Mouse (Mus musculus): ENCODE results near the gene Utp11.

The Utp11 gene

DNA sequence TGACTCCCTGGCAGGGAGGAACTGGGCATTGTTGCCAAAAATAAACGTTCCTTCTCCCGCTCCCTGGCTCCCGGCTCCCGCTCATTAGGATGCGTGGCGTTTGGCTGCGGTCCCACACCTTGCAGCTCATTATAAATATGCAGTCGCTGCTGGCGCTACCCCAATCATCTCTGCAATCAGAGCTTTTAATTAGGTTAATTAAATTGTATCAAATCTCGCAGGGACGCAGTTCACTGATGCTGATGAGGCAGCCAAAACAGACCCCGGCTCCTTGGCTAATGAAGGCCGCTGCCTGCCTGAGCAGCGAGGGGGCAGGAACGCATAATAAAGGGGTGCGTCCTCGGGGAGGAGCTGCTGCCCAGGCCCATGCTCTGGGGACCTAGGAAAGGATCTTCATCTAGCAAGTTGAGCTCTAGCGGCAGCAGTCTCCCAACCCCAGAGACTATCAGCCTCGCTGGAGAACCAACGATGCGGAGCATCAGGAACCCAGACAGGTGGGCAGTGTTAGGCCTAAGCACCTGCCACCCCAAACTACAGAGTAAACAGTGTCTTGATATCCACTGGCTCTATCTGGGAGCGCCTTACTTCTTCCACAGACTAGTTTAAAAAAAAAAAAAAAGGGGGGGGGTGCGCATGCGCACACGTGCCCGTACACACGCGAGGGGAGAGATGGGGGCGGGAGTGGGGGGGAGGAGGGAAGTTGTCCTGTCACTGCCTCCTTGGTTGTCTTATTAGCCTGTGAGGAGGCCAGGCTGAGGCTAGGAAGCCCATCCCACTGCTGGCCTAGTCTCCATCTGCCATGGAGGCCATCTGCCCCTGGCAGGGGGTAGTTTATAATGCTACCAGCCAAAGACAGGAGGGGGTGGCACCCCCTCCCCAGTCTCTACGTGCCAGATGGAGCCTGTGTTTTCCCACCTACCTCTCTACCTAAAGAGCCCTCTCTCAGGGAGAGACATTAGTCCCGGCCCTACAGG, 20.8 kb downstream of the Utp11 start:
- DNase-seq (ENCODE audit: low spot score): peak; percentile 45

DNA sequence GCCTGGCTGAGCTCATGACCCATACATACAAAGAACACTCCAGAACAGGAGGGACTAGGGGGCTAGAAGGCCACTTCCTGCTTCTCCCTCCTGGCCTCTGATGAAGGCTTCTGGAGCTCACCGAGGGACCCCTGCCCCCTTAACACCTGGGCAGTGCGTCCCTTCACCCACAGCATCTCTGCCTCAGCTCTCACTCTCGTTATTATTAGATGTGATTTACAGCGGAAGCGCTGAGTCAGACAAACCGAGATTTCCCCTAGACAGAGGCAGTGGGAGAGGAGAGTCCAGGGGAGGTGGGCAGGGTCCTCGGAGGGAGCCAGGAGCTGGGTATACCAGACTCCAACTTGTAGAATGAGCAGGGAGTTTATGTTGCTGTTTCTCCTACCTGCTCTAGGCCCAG, 21.8 kb downstream of the Utp11 start:
- no peak for DNase-seq (ENCODE audit: low spot score)

DNA sequence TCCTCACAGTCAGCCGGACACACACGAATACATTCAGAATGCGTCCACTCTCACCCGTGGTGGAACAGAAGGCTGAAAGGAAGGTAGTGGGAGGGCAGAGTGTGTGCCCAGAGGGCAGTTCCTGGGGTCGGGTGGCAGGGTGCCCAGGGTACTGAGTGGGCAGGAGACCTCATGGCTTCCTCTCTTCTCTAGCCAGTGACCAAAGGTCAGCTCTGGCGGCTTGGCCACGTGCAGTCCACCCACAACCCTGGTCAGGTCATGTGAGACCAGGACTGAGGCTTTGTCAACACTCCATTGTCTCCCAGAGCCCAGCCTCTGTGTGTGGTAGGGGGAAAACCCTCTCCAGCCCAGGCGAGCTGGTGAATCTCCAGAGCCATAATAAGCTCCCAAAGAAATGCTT, 23.2 kb downstream of the Utp11 start:
- no peak for DNase-seq (ENCODE audit: low spot score)

DNA sequence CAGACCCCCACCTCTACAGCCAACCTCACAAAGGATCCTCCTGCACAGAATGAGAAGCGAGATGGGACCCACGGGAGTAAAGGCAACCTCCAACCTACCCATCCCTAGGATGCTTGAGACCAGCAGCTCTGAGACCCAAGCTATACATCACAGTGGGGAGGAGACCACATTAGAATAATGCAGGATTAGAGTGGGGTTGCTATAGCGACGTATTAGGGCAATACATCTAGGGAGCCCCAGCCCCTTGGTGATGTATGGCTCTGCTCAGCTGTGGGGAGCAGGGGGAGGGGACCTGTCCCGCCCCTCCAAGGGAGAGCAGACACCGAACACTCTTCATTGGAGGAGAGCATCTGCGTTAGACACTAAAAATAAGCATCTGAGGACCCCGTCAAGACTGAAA, 25.3 kb downstream of the Utp11 start:
- DNase-seq (ENCODE audit: low spot score): peak; percentile 69

DNA sequence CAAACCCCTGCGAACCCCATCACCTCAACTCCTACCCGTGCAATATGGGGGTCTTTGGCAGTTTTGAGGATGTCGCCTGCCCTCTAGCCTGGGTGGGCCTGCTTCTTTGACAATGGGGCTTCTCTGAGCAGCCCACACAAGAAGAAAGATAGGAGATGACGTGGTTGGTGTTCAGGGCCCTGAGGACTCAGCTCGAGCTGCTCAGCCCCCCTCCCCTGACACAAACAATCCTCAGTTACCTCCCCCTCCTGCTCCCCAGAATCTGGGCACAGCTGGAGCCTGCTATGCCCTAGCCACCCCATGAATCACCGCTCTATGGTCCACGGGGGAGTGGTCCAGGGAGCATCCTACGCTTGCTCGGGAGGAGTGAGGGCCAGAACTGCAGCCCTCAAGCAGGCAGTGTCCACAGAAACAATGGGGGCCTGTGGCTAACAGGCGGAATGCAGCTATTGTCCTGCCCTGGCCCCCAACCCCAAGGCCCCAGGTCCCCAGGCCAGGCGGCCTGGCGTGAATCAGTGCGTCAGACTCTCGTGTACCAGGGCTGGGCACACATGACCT, 25.8 kb downstream of the Utp11 start:
- no peak for DNase-seq (ENCODE audit: low spot score)

DNA sequence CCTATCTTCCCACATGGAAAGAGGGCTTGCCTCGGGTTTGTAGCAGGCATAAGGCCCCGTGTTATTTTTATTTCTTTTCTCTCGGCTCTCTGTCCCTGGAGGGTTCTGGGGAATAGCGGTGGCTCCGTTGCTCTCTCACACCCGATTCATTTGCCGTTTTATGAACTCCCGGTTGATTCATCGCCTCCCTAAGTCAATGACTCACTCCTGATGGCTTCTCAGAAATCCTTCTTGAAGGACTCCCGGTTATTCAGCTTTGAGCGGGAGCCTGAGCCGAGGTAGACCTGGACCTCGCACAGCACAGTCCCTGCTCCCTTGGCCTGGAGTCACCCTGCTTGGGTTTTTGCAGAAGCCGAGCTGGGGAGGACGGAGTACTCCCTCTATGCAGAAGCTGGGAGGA, 28.8 kb downstream of the Utp11 start:
- DNase-seq (ENCODE audit: low spot score): no peak

DNA sequence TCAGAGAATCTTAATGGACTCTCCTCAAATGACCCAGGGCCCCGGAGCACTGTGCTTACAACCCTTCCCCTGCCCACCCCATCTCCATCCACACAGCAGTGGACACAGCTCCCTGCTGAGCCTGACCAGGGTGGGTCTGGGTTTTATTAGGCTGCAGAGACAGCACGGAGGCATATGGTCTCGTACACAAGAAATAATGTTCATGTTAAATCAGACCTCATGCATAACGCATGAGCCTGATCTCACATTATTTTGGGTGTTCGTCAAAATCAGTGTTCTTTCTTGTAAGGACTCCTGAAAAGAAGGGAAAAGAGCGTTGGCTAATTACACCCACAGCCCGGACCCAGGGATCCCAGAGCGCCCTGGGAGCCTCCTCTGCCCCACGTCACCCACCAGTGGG, 29.2 kb downstream of the Utp11 start:
- no peak for DNase-seq (ENCODE audit: low spot score)

DNA sequence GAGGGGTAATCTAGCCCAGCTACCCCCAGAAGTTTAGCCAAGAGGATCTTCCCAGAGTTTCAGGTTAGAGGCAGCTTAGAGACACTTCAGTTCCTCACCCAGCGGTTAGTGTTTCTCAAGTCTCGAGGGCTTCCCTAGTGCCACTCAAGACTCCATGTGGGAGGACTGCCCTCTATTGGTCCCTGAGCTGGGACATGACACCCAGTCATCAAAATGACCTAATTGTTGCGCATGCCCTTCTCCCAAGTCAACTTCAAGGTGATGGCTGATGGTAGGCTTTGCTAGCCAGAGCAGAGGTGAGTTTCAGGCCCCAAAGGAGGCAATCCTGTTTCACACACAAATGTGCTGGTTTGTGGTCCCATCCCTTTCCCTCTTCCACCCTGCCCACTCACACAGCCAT, 30.4 kb downstream of the Utp11 start:
- DNase-seq (ENCODE audit: low spot score): no peak

DNA sequence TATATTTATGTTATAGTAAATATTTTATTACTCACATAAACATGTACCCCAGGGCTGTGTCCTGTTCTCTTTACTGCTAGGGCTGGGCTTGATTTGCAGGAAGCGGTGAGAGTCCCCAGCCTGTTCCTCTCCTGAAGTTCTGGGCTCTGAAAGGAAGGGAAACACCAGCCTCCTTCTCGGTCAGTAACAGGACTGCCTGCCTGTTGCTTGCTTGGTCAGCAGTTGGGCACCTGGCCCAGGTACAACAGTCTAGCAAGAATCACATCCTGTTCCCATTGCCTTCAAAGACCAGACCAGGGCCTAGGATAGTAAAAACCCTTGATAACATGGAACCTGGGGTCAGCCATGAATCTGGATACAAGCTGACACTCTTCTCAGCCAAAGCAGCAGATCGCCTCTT, 32.8 kb downstream of the Utp11 start:
- DNase-seq (ENCODE audit: low spot score): no peak

DNA sequence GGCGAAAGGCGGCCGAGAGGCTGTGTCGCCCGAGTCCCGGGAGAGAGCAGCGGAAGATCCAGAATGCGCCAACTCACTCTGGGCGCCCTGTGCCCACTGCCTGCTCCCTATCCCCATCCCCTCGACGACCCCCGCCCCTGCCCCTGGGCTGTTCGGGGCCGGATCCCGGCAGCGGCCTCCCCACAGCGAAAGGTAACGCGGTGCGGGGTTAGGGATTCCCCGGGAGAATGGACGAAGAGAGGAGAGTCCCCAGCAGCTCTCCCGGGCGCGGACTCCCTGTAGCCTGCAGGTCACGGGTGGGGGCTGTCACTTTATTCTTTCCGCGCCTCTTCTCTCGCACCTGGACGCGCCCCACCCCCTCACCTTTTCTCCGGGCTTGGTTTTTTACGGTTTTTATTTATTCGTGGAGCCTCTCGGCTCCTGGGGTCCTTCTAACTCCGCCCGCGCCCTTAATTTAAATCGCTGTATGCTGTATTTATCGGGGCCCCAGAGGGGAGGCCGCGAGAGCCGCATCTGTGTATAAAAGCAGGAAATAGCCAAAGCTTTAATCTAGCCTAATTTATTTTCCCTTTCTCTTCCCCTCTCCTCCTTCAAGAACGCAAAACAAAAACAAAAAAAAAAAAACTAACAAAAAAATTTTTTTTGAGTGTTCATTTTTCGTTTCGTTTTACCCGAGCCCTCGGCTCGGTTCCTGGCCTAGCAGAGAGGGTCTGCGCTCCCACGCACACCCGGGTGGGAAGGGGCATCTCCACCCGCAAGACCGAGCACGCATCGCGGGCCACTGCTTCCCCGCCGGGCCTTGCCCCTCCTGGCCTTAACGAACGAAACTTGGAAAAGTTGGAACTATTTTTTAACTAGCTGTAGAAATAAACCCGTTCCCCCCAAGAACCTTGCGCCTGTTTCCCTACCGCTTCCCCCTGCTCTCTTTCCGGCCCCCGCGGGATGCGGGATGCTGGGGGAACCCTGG, 33.9 kb downstream of the Utp11 start:
- DNase-seq (ENCODE audit: low spot score): no peak

DNA sequence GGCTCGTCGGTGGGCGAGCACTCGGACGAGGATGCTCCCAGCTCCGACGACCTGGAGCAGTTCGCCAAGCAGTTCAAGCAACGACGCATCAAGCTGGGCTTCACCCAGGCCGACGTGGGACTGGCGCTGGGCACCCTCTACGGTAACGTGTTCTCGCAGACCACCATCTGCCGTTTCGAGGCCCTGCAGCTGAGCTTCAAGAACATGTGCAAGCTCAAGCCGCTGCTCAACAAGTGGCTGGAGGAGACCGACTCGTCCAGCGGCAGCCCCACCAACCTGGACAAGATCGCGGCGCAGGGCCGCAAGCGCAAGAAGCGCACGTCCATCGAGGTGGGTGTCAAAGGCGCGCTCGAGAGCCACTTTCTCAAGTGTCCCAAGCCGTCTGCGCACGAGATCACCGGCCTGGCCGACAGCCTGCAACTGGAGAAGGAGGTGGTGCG, 35.0 kb downstream of the Utp11 start:
- DNase-seq (ENCODE audit: low spot score): peak; percentile 67

DNA sequence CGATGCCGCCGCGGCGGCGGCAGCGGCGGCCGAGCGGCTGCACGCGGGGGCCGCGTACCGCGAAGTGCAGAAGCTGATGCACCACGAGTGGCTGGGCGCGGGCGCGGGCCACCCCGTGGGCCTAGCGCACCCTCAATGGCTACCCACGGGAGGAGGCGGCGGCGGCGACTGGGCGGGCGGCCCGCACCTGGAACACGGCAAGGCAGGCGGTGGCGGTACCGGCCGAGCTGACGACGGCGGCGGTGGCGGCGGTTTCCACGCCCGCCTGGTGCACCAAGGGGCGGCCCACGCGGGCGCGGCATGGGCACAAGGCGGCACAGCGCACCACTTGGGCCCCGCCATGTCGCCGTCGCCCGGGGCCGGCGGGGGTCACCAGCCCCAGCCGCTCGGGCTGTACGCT, 35.6 kb downstream of the Utp11 start:
- no peak for DNase-seq (ENCODE audit: low spot score)

DNA sequence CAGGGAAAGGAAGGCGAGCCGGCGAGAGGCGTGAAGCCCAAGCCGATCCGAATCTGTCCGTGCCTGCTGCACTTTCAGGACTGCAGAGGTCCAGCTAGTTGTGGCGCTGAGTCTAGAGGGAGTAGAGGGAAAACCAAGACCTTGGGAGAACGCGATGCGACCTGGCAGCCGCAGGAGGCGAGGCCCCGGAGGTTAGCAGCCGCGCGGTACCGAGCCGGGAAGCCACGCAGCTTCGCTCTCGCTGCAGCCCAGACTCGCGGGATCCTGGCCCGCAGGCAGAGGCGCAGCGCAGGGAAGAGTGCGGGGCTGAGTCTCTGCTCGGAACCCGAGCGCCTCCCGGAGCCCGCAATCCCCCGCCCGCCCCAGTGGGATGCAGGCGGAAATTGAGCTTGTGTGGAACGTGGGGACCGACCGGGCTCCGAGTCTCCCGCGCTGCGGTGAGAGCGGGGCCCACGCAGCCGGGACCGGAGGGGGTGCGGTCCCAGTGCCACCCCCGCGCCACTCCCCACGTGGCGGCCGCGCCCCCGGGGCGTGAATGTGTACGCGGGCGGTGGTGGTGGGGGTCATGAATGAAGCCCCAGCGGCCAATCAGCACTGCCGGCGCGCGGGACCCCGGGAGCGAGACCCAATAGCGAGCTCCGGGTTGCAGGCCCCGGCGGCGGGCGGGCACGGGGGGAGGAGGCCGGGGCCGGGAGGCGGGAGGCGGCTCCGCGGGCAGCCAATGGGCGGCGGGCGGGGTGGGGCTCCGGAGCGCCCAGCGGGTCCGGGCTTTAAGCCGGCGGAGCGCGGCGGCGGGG, 36.3 kb downstream of the Utp11 start:
- DNase-seq (ENCODE audit: low spot score): peak; percentile 88

DNA sequence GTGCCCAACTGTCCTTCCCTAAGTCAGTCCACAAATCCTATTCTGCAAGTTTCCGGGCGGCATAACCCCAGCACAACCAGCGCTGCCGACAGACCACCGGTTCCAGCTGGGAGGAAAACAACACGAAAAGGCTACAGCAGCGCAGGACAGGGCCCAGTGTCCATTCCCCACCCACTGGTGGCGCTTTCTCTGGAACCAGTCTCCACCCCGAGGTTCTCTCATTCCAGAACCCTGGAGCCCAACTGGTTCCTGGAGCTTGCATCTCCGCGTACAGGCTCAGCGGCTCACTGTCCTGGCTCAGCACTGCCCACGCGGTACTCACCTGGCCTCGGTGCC, 36.9 kb downstream of the Utp11 start, which contains the start of gene Pou3f1:
TSS of gene Pou3f1 (plus strand) at position 290 of the 336 bp plus-strand sequence.
- DNase-seq (ENCODE audit: low spot score): no peak

DNA sequence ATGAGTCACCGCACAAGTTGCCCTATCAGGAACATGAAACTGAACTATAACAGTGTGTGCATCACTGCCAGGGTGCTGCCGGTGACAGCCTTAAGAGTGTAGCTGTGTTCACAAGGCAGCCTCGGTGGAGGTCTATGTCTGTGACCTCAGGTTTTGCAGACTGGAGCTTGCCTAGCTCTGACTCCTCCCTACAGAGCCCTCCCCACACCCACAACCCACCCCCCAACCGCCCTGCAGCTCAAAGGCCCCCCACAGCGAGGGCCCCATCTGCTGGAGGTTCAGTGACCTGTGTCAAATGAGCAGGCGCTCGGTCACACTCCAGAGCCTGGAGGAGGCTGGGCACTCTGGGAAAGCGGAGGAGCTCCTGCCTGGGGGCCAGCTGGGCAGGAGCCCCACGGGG, 40.5 kb downstream of the Utp11 start:
- DNase-seq (ENCODE audit: low spot score): peak; percentile 81

DNA sequence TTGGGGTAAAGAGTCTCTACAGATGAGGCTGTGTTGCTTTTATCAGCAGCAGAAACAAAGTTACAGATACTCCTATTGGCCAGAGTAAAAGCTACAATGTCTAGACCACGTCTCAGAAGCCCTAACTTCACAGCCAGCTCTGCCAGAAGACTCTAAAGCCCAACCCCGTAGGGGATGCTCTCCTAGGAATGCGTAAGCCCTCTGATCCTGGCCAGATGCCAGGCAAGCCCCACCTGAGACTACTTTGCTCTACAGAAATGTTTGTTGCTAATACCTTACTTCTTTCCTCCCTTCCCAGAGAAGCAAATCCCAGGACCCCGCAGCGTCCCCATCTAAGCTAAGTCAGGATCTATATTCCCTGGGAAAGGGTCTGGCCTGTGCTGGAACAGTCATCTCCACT, 45.5 kb downstream of the Utp11 start:
- DNase-seq (ENCODE audit: low spot score): no peak

DNA sequence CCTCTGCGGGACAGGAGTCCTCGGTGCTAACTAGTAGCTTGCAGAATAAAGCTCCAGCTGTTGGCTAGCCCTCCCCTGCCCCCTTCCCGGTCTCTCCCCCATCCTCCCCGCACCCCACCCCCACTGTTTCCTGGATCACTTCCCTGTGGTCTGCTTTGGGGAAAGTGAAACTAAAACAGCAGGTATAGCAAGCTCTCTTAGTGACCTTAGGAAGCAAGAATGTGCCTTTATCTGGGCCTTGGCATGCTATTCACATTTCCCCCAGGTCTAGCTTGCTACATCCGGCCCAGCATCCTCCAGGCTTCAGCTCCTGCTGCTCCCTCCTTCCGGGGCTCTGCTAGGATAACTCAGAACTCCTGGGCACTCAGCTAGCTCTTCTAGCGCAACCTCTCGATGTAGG, 46.8 kb downstream of the Utp11 start:
- DNase-seq (ENCODE audit: low spot score): no peak

DNA sequence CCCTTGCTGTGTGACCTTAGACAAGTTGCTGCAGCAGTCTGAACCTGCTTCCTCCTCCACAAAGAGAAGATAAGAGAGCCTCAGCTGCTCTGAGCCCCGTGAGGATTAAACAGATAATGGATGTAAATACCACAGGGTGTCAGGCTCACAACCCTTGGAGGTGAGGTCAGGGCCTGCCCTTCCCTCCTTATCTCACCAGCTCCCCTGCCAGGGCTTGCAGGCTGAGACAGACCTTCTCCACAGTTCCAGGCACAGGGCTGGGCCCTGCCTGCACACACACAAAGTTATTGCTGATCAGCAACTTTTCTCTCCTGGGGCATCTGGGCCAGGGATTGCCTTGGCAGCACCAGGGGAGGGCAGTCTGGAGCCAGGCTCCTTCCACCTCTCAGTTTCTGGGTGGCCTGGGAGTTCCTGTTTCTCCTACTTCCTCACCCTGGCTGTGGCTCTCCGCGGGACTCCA, 48.4 kb downstream of the Utp11 start:
- DNase-seq (ENCODE audit: low spot score): no peak

DNA sequence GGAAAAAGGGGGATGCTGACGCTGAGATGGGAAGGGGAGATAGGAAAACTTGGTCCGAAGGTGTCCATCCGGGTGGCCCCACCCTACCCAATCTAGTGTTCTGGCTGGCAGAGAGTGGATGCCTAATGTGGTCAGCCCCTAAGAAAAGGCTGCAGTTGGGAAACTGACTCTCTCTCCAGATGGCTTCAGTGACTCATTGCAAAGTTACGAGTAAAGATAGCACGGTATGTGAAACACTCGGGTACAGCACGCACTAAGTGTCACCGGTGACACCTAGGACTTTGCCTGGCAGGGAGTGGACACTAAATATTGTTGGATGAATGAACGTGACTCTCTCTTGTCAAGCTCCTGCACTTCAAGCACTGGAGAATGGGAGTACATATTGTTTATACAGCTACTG, 49.5 kb downstream of the Utp11 start:
- DNase-seq (ENCODE audit: low spot score): no peak

DNA sequence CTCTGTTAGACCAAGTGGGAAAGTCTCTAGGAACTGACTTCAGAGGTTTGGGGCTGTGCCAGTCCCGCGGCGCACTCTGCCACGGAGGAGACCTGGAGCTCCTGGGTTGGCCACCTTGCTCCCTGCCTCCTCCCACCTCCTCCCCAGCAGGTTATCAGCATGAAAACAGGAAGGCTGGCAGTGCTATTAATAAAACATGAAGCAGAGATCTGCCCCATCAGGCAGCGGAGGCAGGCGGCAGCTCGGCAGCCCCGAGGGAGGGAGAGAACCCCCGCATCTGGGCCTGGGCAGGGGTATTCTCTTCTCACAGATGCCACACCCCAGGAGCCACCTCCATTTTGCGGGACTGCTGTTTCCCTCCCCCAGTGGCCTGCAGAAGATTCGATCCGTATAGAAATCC, 53.7 kb downstream of the Utp11 start:
- DNase-seq (ENCODE audit: low spot score): no peak

DNA sequence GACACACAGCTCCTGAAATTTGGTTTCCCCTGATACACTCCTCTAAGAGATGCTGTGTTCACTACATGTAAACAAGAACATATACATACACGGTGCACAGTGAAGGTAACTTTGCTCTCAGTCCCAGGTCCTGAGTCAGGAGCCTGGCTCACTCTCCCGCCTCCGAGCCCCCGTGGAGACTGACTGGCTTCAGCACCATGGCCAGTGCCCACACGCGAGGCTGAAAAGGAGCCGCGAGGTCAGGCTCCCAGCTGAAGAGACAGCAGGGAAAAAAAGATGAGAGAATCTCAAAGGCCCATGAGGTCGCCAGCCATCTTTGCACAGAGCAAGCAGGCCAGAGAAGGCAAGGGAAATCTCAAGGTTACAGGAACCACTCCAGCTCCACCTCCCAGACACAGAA, 60.1 kb downstream of the Utp11 start:
- peak; percentile 81 for DNase-seq (ENCODE audit: low spot score)

DNA sequence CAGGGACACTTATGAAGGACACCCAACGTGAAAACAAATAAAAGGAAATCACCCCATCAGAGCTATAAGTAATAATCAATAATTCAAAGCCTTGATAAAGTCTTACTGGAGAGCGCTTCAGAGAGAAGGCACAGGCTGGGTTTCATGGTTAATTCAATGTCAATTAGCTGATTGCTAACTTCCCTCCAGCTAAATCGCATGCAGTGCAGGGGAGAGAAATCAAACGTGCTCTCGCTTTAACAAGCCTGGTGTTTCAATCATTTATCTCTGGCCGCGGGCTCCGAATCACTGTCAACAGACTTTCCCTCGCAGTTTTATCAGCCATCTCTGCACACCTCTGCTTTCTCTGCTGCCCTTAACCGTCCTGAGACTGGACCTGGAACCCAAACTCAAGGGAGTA, 60.5 kb downstream of the Utp11 start:
- no peak for DNase-seq (ENCODE audit: low spot score)

Data from embryo, embryonic 10 days (tissue).